Mouse (Mus musculus): ENCODE results near the gene Galnt16.

The Galnt16 gene

GRCm38 (mm10) chr12:80530630-80531029 lies 12.6 kb downstream of the Galnt16 start:
- no peak for DNase-seq (ENCODE audit: low read depth, low spot score)

DNA sequence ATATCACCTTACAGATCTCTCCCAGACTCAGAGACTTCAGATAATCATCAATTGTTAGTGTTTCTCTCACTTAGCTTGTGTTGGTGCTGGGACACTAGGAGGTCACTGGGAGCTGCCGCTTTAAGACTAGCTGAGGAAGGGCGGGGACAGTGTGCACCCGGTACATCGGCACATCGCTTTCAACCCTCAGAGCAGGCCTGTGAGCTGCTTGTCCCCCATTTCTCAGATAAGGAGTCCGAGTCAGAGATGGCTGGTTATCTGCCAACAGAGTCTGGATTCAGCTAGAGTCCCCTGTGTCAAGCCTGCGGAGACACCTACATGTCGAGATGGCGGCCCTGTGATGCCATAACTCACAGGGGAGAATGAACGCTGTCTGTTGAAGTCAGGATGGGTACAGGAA lies 13.5 kb downstream of the Galnt16 start:
- DNase-seq (ENCODE audit: low read depth, low spot score) = no peak

GRCm38 (mm10) chr12:80533876-80534275 lies 15.8 kb downstream of the Galnt16 start:
- peak; percentile 24 for DNase-seq (ENCODE audit: low read depth, low spot score)

- no peak for DNase-seq (ENCODE audit: low read depth, low spot score)
Observed at GRCm38 (mm10) chr12:80537313-80537712, 19.2 kb downstream of the Galnt16 start.

GRCm38 (mm10) chr12:80538311-80538710 lies 20.2 kb downstream of the Galnt16 start:
- no peak for DNase-seq (ENCODE audit: low read depth, low spot score)

DNA sequence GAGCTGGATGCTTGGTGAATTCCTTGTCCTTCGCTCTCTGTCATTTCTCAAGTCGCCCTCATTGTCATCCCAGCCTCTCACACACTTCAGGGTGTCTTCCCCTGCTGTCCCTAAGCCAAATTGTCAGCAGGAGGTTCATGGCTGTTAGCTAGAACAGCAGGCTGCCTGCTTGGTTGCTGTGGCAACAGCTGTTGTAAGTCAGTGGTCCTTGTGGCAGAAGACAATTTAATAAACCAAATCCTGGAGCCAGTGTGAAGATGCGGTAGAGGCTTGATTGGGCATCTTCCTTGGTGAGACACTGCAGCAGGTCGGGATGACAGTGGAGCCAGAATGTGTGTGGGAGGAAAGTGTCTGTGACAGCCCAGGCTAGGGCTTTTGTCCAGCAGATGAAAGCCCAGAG lies 27.2 kb downstream of the Galnt16 start:
- DNase-seq (ENCODE audit: low read depth, low spot score) = no peak

- DNase-seq (ENCODE audit: low read depth, low spot score) = no peak
Observed at GRCm38 (mm10) chr12:80549646-80550045, 31.6 kb downstream of the Galnt16 start.

GRCm38 (mm10) chr12:80553157-80553556 lies 35.1 kb downstream of the Galnt16 start:
- DNase-seq (ENCODE audit: low read depth, low spot score) = no peak

DNA sequence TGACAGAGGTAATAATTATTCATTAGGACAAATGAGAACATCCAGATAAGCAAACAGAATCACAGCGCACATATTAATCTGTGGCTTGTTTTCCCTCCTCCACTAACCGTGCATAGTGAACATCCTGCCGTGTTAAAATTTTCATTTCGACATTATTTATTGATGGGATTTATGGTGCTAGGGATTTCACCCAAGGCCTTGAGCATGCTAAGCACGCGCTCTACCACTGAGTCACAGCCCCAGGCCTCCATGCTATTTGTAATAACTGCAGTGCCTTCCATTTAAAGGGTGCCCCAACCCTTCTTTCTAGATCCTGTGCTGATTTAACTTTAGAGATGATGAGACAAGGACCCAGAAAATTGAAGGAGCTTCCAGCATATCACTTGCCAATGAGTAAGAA lies 36.2 kb downstream of the Galnt16 start:
- no peak for DNase-seq (ENCODE audit: low read depth, low spot score)

DNA sequence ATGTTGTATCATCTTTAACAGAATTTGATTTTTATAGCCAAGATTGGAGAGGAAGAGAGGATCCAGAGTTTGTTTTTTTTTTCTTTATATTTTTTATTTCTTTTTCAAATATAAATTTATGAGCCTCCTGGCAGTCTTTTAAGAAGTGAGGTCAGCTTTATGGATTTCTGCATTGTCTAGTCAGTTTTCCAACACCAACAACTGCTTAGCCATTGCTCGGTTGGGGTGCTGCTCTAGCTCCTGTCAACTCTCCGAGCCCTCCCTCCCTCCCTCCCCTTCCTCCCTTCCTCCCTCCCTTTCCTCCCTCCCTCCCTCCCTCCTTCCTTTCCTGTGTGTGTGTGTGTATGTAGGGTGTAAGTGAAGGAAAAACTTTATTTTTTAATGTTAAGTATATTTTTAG lies 43.8 kb downstream of the Galnt16 start:
- DNase-seq (ENCODE audit: low read depth, low spot score) = no peak

- no peak for DNase-seq (ENCODE audit: low read depth, low spot score)
Observed at GRCm38 (mm10) chr12:80562793-80563192, 44.7 kb downstream of the Galnt16 start.

DNA sequence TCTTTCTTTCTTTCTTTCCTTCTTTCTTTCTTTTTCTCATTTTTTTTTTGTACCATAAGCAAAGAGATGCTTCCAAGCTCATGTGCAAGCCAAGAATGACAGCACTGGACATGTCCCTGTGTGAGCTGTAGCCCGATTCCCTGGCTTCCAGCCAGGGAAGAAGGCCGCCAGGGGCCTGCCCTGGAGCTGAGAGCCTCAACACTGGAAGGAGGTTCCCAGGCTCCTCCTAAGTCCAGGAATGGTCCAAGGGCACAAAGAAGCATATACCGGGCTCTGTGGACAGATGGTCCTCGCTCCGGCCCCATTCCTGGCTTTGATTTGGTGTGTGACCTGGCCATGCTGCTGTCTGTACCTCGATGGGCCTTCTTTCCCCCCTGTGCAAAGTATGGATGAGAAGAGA lies 46.9 kb downstream of the Galnt16 start:
- no peak for DNase-seq (ENCODE audit: low read depth, low spot score)

DNA sequence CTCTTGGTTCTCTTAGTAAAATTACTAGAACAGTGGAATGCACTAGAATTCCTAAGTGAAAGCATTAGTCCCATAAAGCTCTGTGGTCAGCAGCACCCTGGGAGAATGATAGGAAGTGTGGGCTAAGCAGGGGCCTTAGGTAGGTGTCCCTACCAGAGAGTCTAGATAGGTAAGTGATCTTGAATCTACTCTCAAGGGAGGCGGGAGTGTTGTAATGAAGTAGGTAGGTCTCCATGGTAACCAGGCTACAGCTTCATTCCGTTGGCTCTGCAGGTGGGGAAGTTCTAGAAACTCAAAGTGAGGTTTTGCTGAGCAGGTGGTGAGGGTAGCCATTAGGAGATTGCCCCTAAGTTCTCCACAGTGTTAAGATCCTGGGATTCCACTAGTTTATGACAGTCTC lies 47.7 kb downstream of the Galnt16 start:
- DNase-seq (ENCODE audit: low read depth, low spot score) = no peak

DNA sequence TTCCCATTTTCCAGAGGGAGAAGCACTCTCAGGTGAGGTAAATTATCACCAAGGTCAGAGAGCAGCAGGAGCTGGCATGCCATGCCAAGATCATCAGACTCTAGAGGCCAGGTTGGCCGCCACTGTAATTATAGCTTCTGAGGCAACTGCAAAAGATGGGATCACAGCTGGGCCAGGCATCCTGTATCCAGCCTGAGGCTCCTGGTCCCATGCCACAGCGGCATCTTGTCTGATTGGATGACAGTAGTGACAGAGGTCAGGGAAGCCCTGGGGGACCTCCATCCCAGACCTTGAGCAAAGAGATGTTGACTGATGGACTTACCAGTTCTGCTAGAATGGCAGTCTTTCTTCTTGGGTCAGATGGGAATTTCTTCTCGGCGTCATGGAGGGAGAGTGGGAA lies 48.4 kb downstream of the Galnt16 start:
- no peak for DNase-seq (ENCODE audit: low read depth, low spot score)

GRCm38 (mm10) chr12:80567375-80567774 lies 49.3 kb downstream of the Galnt16 start:
- no peak for DNase-seq (ENCODE audit: low read depth, low spot score)

DNA sequence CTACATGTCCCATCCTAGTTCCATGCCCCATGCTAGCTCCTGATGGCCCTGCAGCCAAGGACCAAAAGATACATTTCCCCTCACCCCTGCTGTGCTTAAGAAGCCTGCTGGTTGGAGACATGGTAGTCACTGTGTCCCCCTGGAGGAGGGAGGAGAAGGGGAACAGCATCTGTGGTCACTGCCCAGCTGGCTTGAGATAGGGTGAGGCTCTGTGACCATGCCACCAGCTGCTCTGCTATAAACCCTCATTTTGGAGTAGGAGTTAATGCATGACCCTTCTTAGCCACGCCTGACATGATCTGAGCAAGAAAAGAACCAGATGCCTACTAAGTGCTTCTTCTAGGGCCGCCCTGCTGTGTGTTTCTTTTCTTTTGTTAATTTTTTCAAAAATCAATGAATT lies 51.5 kb downstream of the Galnt16 start:
- DNase-seq (ENCODE audit: low read depth, low spot score) = no peak

DNA sequence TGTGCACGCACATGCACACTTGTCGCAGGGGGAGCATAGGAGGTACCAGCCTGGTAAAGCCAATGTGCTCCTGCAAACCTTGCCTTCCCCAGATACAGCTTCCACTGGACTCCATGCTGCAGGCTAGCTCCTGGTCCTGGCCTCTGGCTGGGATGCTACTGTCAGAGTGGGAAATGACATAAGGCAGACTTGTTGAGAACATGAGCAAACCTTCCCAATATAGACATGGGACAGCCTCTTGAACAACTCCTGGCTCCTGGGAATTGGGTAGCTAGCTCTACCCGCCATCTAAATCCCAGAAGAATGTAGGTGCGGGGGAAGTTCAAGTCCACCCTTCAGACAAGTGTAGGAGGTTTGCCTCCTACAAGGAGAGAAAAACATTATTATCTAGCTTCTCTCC lies 56.2 kb downstream of the Galnt16 start:
- no peak for DNase-seq (ENCODE audit: low read depth, low spot score)

GRCm38 (mm10) chr12:80574825-80575371 lies 56.8 kb downstream of the Galnt16 start:
- no peak for DNase-seq (ENCODE audit: low read depth, low spot score)

DNA sequence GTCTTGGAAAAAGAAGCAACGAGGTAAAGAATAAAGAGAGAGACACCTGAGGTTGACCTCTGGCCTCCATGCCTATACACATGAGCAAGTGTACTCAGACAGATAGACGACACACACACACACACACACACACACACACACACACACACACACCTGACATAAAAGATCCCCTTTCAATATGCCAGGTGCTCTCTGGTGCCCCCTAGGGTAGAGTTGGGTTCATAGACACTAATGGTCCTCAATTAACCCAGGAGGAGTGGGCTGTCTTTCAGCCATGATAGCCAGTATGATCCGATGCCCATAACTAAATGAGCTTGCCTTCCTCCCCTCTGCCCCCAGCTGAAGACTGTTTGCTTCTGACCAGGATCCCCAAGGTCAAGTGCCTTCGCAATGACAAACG lies 59.0 kb downstream of the Galnt16 start:
- peak; percentile 13 for DNase-seq (ENCODE audit: low read depth, low spot score)

DNA sequence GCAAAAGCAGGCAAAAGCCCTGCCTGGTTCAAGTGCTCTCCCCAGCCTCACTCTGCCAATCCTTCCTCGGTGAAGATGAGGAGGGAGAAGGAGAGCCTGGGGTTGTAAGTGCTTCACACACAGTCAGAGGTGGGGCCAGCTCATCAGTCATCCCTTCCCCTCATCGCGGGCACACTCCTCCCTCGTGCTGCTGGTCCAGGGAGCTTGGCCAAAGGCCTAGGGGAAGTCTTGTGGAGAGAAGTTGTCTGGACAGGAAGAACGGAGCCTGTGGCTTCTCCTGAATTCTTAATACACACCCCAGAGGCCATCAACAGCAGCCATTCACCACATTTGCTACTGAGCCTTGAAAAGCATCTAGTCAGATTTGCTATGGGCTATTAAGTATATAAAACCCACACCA lies 63.3 kb downstream of the Galnt16 start:
- DNase-seq (ENCODE audit: low read depth, low spot score) = no peak

GRCm38 (mm10) chr12:80584973-80585372 lies 66.9 kb downstream of the Galnt16 start:
- DNase-seq (ENCODE audit: low read depth, low spot score) = peak; percentile 30

GRCm38 (mm10) chr12:80594141-80594540 lies 76.1 kb downstream of the Galnt16 start:
- no peak for DNase-seq (ENCODE audit: low read depth, low spot score)

GRCm38 (mm10) chr12:80594781-80595180 lies 76.7 kb downstream of the Galnt16 start:
- no peak for DNase-seq (ENCODE audit: low read depth, low spot score)

GRCm38 (mm10) chr12:80595566-80595965 lies 77.5 kb downstream of the Galnt16 start:
- DNase-seq (ENCODE audit: low read depth, low spot score) = no peak
